Mouse (Mus musculus): ENCODE measurements around the gene Bnc2. TPM values are rescaled to one million over a fixed set of nuclear protein-coding genes. Genes with fewer than 3 reads are reported as not detected.

Gene Bnc2
- polyA plus RNA-seq, 1 experiment from 2014 or later: 18.0 TPM

DNA sequence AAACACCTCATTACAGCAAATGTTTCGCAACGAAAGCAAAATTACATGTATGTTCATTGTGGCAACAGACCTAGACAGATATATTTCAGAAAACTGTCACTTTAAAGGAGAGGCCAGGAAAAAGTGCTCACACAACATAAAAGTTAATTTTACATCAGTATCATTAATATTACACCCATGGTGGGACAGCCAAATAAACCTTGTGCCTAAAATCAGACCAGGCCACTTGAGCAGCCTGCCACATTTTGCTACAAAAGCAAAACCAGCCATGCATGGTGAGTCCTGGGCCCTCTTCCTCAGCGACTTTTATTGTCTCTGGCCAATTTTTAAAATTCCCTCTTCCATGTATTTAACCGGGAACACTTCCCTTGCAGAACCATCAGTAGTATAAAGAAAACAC is 221.5 kb downstream of the Bnc2 start:
- Histone ChIP-seq H3K4me2 (no peak overlapping the region), H3K27ac (replicated peaks) (no peak overlapping the region), H3K36me3 (no peaks in the 10 kb centered on the region), H3K4me1 (replicated peaks) (peaks cover 6% of the 10 kb centered on the region; the same call in 1 of the 2 replicates), H3K27me3 (no peaks in the 10 kb centered on the region), H3K9ac (no peak overlapping the region), H3K4me3 (no peak overlapping the region), H3K9me3 (no peaks in the 10 kb centered on the region)
- no peak for ATAC-seq (ENCODE audit: low FRiP score, low read depth)
- 67% methylated on average over 4 of the region's 4 CpGs for WGBS

DNA sequence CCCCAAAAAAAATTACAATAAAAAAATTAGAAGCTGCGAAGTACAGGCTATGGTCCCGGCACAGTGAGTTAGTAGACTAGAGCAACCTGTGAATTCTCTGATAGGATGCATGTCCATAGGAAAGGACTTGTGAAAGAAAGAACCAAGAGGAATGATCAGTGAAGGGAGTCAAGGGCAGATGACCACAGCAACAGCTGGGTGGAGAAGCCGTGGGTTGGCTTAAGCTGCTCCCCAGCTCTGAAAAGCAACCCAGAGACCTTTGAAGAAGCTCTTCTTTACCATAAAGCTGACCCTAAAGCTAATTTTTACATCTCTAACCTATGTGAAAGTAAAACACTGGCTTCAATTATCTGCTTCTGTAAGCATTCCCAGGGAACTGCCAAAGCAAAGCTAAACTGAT is 222.4 kb downstream of the Bnc2 start:
- Histone ChIP-seq H3K9ac (no peak overlapping the region), H3K36me3 (no peaks in the 10 kb centered on the region), H3K9me3 (no peaks in the 10 kb centered on the region), H3K27me3 (no peaks in the 10 kb centered on the region), H3K27ac (replicated peaks) (no peak overlapping the region), H3K4me1 (replicated peaks) (peaks cover 6% of the 10 kb centered on the region; the same call in 1 of the 2 replicates), H3K4me3 (no peak overlapping the region), H3K4me2 (no peak overlapping the region)
- WGBS: 93% methylated on average over 3 of the region's 3 CpGs
- ATAC-seq (ENCODE audit: low FRiP score, low read depth): no peak

DNA sequence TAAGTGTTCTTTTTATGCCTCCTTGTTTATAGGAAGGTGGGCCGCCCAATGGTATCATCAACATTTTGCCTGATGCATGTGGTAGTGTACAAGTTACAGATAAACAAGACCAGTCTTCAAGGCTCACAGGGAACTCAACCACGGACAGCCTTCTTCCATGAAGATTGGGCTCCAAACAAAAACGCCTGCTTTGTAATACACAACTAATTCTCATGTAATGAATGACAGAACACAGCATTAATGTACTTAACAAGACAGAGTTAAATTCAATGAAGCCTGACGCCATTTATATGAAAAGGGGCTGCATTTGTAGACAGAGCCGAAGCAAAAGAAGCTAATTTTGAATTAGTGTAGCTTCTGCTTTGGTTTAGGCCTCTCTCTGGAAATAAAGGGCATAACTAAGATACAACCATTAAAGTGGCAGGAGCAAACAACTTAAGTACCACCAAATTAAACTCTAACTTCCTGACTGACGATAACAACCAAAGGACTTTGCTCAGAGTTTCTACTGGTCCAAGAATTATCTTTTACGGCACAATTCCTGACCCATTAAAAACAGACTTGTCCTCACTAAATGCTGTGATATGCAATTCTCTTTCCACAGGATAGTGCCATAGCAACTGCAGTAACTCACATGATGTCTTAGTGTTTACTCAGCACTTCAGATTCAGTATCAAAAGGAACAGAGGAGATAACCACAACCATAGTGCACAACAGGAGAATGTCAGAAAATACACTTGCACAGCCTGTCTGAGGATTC is 225.6 kb downstream of the Bnc2 start:
- Histone ChIP-seq H3K4me3 (no peak overlapping the region), H3K4me2 (no peak overlapping the region), H3K36me3 (no peaks in the 10 kb centered on the region), H3K27me3 (no peaks in the 10 kb centered on the region), H3K27ac (replicated peaks) (no peak overlapping the region), H3K9me3 (no peaks in the 10 kb centered on the region), H3K9ac (no peak overlapping the region), H3K4me1 (replicated peaks) (no peaks in the 10 kb centered on the region)
- no peak for ATAC-seq (ENCODE audit: low FRiP score, low read depth)
- 79% methylated on average over 7 of the region's 7 CpGs for WGBS

DNA sequence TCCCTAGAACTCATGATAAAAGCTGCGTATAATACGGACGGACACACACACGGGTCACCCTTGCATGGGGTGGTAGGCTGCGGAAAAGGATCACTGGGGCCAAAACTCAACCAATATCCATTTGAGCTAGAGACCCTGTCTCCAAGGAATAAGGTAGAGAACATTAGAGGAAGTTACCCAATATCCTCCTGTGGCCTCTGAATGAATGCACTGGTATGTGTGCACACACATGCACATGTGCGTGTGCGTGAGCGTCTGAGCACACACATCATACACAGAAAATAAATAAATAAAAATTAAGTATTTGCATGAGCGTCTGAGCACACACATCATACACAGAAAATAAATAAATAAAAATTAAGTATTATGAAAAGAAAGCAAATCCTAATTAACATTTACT is 241.8 kb downstream of the Bnc2 start:
- 95% methylated on average over 9 of the region's 9 CpGs for WGBS
- no peaks in the 10 kb centered on the region for H3K36me3 ChIP-seq
- no peak overlapping the region for H3K27ac ChIP-seq (replicated peaks)
- no peaks in the 10 kb centered on the region for H3K9me3 ChIP-seq
- H3K9ac ChIP-seq: no peak overlapping the region
- no peak for ATAC-seq (ENCODE audit: low FRiP score, low read depth)
- no peaks in the 10 kb centered on the region for H3K27me3 ChIP-seq
- H3K4me3 ChIP-seq: no peak overlapping the region
- no peak overlapping the region for H3K4me2 ChIP-seq
- H3K4me1 ChIP-seq (replicated peaks): no peaks in the 10 kb centered on the region

DNA sequence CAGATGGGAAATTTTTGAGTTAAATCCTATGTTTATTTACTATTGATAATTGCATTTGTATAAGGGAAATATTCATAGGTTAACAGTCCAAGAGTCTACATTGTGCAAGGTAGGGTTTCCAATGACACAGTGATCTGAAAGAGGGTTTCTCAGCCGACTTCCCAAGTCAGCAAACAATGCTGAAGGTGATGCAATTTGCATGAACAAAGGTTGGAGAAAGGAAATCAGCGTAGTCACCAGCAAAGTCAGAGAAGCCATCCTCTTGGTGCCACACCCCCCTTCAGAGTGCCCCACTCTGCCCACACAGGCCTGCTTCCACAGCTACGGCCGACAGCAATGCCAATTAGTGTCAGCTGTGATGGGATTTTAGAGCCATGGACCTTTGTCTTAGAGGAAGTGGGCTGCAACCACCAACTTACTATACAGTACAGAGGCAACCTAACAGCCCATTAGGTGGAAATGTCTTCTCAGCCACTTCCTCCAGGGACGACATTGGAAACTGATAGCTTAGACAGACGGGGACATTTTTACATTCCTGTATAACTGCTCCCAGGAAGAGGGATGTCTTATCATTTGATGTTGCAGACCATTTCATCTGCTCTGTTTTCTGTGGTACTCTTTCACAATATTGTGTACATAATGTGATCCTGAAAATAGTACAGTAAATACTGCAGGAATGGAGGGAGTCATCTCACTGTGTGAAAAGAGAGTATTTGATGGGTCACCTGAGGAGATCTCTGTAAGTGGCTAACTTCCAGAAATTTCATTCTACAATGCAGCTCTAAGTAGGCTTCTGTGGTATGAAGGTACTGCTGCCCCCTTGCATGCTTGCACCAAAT is 243.2 kb downstream of the Bnc2 start:
- Histone ChIP-seq H3K9ac (no peak overlapping the region), H3K36me3 (no peaks in the 10 kb centered on the region), H3K9me3 (no peaks in the 10 kb centered on the region), H3K4me3 (no peak overlapping the region), H3K27me3 (no peaks in the 10 kb centered on the region), H3K4me1 (replicated peaks) (no peaks in the 10 kb centered on the region), H3K4me2 (no peak overlapping the region), H3K27ac (replicated peaks) (no peak overlapping the region)
- no peak for ATAC-seq (ENCODE audit: low FRiP score, low read depth)
- WGBS: 57% methylated on average over 6 of the region's 6 CpGs

- Histone ChIP-seq H3K9me3 (no peaks in the 10 kb centered on the region), H3K27ac (replicated peaks) (no peak overlapping the region), H3K27me3 (no peaks in the 10 kb centered on the region), H3K36me3 (no peaks in the 10 kb centered on the region), H3K4me1 (replicated peaks) (no peaks in the 10 kb centered on the region), H3K4me2 (no peak overlapping the region), H3K9ac (no peak overlapping the region), H3K4me3 (no peak overlapping the region)
- WGBS: 86% methylated on average over 3 of the region's 3 CpGs
- no peak for ATAC-seq (ENCODE audit: low FRiP score, low read depth)
Observed at GRCm38 (mm10) chr4:84427955-84428354, 247.1 kb downstream of the Bnc2 start.

DNA sequence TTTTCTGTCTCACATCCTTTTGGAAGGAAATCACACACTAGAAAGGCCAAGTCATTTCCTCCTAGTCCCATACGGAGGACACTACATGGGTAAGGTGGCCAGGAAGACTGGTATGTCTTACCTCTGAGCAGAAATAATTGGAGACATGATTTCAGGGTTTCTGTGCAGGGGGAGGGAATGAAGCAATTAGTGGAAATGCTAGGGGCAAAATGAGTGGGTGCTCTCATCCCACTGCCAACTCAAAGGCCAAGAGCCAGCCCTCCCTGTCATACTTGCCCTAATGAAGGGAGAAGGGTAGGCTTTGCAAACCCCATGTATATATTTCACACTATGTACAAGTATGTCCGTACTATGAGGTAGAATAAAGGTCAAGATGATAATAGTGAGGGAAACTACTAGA is 263.6 kb downstream of the Bnc2 start:
- no peak overlapping the region for H3K27ac ChIP-seq (replicated peaks)
- H3K36me3 ChIP-seq: no peaks in the 10 kb centered on the region
- H3K27me3 ChIP-seq: no peaks in the 10 kb centered on the region
- H3K9me3 ChIP-seq: no peaks in the 10 kb centered on the region
- no peaks in the 10 kb centered on the region for H3K4me1 ChIP-seq (replicated peaks)
- H3K9ac ChIP-seq: no peak overlapping the region
- H3K4me2 ChIP-seq: no peak overlapping the region
- no peak overlapping the region for H3K4me3 ChIP-seq
- 93% methylated on average over 2 of the region's 2 CpGs for WGBS
- no peak for ATAC-seq (ENCODE audit: low FRiP score, low read depth)

- H3K9me3 ChIP-seq: no peaks in the 10 kb centered on the region
- no peak for ATAC-seq (ENCODE audit: low FRiP score, low read depth)
- no peaks in the 10 kb centered on the region for H3K4me1 ChIP-seq (replicated peaks)
- H3K4me3 ChIP-seq: no peak overlapping the region
- no peaks in the 10 kb centered on the region for H3K36me3 ChIP-seq
- H3K4me2 ChIP-seq: no peak overlapping the region
- H3K27ac ChIP-seq (replicated peaks): no peak overlapping the region
- 52% methylated on average over 6 of the region's 6 CpGs for WGBS
- H3K27me3 ChIP-seq: no peaks in the 10 kb centered on the region
- H3K9ac ChIP-seq: no peak overlapping the region
Observed at GRCm38 (mm10) chr4:84407328-84408028, 267.6 kb downstream of the Bnc2 start.

DNA sequence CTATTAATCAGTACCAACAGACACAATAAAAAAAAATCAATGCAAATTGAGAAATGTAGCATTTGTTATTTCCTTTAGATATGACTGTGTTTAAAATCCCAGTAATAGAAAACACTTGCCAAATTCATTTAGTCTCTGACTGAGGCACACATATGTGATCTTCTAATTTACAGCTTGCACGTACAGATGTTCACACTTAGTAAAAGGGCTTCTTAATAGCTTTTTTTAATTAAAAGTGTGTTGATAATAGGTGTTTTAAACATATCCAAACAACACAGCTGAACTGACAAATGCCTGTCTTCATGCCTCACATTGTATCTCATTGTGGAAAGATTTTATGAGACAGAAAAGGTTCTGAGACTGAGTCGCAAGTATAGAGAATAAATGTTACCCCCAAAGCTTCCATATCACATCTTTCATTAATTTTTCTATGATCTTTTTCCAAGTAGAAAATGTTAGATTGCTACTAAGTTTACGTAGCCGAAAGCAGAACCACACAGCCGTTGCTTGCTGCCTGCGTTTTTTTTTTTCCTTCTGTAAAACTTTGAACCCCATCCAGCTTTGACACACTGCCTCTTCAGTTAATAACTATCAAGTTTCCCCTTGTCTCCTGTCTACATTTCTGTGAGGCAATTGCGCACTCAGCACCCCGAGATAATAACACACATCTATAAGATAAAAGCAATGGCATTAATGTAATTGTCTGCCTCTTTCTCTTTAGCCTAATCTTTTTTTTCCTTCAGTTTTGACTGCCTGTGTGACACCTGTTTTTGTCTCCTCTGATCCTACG is 271.5 kb downstream of the Bnc2 start:
- Histone ChIP-seq H3K4me1 (replicated peaks) (0 out of 2 replicates have a peak, but pooled peaks cover 3% of the 10 kb centered on the region), H3K36me3 (no peaks in the 10 kb centered on the region), H3K4me3 (no peak overlapping the region), H3K9ac (no peak overlapping the region), H3K27me3 (no peaks in the 10 kb centered on the region), H3K27ac (replicated peaks) (no peak overlapping the region), H3K9me3 (no peaks in the 10 kb centered on the region), H3K4me2 (no peak overlapping the region)
- no peak for ATAC-seq (ENCODE audit: low FRiP score, low read depth)
- 57% methylated on average over 9 of the region's 9 CpGs for WGBS

GRCm38 (mm10) chr4:84388991-84389390 is 286.1 kb downstream of the Bnc2 start:
- Histone ChIP-seq H3K4me2 (no peak overlapping the region), H3K4me3 (no peak overlapping the region), H3K36me3 (no peaks in the 10 kb centered on the region), H3K9ac (no peak overlapping the region), H3K27ac (replicated peaks) (no peak overlapping the region), H3K9me3 (no peaks in the 10 kb centered on the region), H3K4me1 (replicated peaks) (no peaks in the 10 kb centered on the region), H3K27me3 (no peaks in the 10 kb centered on the region)
- no peak for ATAC-seq (ENCODE audit: low FRiP score, low read depth)
- WGBS: 86% methylated on average over 5 of the region's 5 CpGs

DNA sequence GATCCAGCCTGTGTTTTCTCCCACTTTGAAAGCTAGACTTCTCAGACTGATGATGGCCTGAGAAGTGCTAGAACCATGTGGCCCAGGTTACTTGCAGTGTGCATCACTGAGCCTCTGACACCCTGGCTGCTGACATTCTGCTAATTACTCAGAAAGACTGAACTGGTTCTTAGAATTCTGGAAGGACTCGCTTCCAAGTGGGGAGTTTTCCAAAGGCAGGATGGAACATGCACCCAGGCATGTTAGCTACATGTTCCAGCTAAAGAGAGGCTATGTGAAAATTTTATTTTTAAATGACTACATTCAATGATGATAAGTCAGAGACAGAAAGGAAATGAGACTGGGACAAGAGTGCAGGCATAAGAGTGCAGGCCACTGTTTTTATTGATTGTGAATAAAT is 289.9 kb downstream of the Bnc2 start:
- no peak overlapping the region for H3K4me2 ChIP-seq
- H3K27ac ChIP-seq (replicated peaks): no peak overlapping the region
- WGBS: 93% methylated on average over 1 of the region's 1 CpGs
- ATAC-seq (ENCODE audit: low FRiP score, low read depth): no peak
- H3K4me3 ChIP-seq: no peak overlapping the region
- no peaks in the 10 kb centered on the region for H3K36me3 ChIP-seq
- H3K27me3 ChIP-seq: no peaks in the 10 kb centered on the region
- H3K9me3 ChIP-seq: no peaks in the 10 kb centered on the region
- H3K9ac ChIP-seq: no peak overlapping the region
- H3K4me1 ChIP-seq (replicated peaks): no peaks in the 10 kb centered on the region
